Mouse (Mus musculus) gastrocnemius, postnatal 14 days (tissue): Measurements from ENCODE around the gene Cry1. TPM values are rescaled to one million over a fixed set of nuclear protein-coding genes. Genes with fewer than 3 reads are reported as not detected.

Experiments
- DNase-seq: peaks from one replicate; pipeline ENCODE4 v3.0.0; 2021; ENCODE audit warnings: mixed read lengths
- intact Hi-C: fragments of 180-260 bp; cut with DNase I; formaldehyde crosslinking; loops from one replicate; pipeline ENCODE4 v1.15.1; 2025; ENCODE audit warnings: low total_unique reads
- long read RNA-seq, 2 experiments: library from polyadenylated mRNA; stranded (forward); transcript quantifications; one replicate each; pipeline ENCODE4 v2.0.0; 2021
- total RNA-seq, 2 experiments: library from RNA; stranded (reverse); gene quantifications; 2 replicates each; pipeline ENCODE4 v1.2.3; 2021

Cry1 gene
- total RNA-seq = 10 to 100 TPM; 10.9 to 11.0 TPM
- long read RNA-seq, experiment 1, transcript Cry1-201 (13 exons, 3,026 nt) = major isoform, 29 of 31 reads
- long read RNA-seq, experiment 1, partial matches to known transcripts = 2 of 31 reads
- long read RNA-seq, experiment 1, other reads (novel, unspliced or antisense) = 0 of 31 reads
- long read RNA-seq, experiment 2, transcript Cry1-201 (13 exons, 3,026 nt) = major isoform, 27 of 32 reads
- long read RNA-seq, experiment 2, partial matches to known transcripts = 0 of 32 reads
- long read RNA-seq, experiment 2, other reads (novel, unspliced or antisense) = 5 of 32 reads

DNA sequence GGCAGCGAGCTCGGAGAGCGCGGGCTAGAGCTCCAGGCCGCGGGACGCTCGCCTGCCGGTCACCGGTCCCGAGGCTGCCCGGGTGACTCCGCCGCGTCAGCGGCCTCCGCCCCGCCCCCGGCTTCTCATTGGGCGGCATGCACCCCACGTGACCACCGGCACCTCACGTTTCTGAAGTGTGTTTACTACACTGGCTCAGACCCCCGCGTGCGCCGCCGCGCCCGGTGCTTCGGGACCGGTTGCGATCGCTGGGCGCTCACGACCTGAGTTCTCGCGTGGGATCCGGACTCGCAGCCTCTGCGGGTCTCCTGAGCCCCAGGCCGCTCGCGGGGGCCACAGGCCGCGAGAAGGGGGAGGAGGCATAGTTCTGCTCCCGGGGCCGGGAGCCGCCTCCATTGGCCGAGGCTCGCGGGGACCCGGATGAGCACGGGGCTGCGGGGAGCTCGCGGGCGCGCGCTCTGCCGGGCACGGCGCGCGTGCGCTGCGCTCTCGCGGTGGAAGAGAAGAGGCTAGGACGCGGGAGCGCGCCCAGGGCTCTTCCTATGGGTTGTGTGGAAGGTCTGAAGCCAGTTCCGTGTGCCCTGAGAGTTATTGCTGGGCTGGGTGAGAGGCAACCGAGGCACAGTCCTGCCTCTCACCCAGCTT lies at the start of gene Cry1:
Cry1 (minus strand) TSS at position 101 of the 645 bp plus-strand sequence.
- intact Hi-C loops = no loop called here
- DNase-seq = peak; percentile 97

DNA sequence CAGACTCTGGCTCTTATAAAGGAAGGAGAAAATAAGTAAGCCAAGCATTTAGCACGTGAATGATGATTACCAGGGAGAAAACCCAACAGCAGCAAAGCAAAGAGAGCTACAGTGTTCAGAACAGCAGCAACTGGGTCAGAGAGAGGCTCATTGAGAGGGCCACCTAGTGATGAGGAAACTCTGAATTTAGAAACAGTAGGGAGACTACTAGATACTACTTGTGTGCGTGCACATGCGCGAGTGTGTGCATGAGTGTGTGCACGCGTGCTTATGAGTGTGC lies 36.8 kb upstream of the Cry1 start:
- no peak for DNase-seq
- intact Hi-C loops = loop anchor here (5.0 kb wide), 2 partner anchors 406 to 431 kb away; no protein-coding TSS in a partner anchor

DNA sequence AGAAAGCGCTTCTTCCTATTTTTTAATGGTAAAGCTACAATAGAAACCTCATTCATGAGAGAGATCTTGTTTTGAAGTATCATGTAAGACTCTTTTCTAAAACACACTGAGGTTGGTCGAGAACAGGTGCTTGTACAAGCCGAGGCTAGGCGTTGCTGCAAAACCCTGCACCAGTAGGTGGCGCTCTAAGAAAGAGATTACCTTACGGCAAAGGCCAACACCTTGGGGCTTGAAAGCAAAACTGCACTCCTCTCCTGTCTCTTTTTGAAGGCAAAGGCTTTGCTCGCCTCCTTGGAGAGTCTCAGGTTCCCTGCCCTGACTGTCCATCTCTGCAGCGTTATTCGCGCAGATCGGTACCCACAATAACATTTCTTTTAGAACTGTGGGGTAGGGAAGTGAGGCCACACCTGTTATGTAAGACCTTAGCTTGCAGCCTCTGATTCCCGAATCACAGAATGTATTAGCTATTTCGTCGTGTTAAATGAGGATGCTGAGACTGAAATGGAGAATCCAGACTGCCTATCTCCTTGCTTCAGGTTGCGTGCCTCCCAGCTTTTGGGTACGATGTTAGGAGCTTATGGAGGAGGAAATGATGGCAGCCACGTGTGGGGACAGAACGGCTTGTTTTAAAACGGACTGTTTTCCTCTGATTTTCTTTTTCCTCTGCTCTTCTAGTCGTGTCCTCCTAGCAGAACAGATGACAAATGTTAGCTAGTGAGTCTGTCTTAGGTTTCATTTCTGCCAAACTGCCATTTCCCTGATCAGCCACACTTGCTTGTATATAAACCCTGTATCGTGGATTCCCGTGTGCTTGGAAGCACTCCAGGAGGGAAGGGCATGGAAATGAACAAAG lies 36.3 kb upstream of the Cry1 start:
- intact Hi-C loops = loop anchor here (5.0 kb wide), 2 partner anchors 406 to 431 kb away; no protein-coding TSS in a partner anchor
- DNase-seq = peak; percentile 80

DNA sequence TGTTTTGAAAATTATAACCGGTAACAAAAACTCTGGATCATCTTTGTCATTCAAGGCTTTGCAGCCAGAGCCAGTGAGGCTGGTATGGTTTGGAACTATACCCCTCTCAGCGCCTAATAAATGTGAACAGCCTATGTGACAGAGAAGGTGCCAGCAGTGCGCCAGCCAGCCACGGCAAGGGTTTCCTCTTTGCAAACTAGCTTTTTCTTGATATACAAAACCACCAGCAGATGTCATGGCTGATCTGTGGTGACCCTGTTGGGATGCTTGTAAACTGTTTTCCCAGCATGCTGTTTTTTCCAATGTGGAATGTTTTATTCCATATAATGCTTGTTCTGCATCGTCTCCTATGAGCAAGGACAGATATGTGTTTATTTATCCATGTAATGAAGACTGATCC lies 30.0 kb upstream of the Cry1 start:
- intact Hi-C loops = no loop called here
- DNase-seq = no peak

DNA sequence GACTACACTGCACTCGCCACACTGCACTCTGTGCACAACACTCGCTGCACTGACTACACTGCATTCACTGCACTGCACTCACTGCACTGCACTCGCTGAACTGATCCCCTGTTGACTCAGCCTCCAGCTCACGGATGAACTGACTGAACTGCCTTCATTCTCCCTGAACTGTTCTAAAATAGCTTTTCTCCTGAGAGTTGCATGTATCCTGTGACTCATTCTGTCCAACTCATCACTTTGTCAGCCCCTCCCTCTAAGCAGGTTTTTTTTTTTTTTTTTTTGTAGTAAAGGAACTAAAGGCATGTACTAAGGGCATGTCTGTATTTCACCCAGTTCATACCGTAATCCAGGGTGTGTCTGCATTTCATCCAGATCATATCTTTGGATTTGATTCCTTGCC lies 26.8 kb upstream of the Cry1 start:
- no peak for DNase-seq
- intact Hi-C loops = no loop called here

DNA sequence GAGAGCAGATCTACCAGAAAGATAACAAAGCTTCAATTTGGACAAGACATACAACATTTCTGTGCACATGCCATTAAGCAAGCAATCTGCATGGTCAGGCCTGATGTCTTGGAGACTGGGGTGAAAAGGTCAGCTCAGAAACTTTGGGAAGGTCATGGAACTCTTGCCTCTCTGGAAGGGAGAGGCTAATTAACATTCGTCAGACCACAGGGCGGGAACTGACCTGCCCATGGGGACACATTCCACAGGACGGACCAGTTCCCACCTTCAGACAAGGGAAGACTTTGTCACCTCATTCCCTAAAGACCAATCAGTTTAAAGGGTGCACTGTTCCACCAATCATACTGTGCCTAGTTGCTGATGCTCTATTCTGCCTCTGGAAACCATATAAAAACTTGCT lies 25.3 kb upstream of the Cry1 start:
- no peak for DNase-seq
- intact Hi-C loops = no loop called here

DNA sequence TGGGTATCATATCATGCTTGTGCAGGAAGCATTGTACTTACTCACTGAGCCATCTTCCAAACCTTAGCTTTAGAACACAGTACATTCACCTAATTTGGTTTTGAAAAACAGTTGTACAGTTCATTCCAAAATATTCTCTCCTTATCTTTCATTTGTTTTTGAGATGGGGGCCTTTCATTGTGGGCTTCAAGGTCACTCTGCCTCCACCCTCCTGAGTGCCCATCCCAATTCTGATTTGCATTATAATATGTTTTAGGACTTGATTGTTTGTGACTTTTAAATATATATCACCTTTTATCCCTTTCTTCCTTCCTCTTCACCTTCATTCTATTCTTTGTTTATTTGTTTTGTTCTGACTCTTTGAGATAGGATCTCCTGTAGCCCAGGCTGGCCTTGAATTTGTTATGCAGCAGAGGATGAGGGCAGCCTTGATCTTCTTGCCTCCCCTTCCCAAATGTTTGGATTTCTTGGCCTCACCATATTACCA lies 24.3 kb upstream of the Cry1 start:
- intact Hi-C loops = no loop called here

DNA sequence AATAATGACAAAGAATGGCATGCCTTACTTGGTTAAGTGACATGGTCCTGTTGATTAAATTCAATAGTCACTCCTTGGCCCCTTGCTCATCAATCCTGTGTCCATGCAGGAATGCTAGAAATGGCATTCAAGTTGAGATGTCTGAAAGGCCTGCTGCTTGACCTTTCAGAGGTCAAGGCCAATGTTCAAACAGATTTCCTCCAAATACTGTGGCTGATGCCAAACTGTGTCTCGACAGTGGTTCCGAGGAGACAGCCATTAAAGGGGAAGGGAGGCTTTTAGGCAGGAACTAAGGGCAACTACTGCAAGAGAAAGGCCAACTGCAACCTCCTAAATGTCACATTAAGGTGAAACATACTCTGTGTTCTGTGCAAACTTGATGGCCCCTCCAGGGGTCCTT lies 20.5 kb upstream of the Cry1 start:
- intact Hi-C loops = no loop called here
- no peak for DNase-seq

More for the DNA sequence above, 24.3 kb upstream of the Cry1 start:
- no peak for DNase-seq

DNA sequence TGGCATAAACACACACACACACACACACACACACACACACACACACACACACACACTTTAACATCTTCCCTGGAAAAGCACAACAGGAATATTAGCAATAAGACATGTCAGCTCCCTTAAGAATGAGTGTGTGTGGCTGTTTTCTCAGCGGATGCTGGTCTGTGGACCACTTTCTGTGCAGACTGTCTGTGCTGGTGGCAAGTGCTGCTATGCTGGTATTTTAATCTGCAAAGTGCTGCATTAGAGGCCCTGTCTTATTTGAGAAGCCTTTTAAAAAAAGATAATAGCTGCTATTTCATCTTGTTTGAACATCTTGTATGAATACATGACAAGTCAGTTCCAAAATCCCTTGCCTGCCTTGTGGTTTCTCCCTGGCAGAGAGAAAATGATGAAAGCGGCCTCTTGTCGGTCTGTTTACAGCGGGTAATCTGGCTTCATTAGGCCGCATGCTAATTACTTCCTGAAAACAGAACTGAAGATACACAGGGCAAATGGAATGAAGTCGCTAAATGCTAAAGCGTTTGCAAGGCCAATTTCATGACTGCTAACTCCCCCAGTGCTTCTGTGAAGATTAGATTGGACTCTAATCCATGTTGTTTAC lies 19.5 kb upstream of the Cry1 start:
- intact Hi-C loops = no loop called here
- DNase-seq = no peak

DNA sequence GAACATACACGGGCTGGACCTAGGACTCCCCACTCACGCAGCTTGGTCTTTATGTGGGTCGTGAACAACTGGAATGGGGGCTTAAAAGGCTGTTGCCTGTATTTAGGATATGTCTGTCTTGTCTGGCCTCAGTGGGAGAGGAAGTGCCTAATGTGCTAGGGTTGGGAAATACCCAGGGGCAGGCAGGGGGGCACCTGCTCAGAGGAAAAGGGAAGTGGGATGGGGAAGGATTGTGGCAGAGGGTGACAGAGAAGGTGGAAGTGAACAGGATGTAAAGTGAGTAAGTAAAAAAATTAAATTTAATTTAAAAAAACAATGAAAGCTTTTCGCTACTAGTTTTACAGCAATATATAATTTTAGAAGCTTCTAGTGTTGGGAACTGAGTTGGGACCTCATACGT lies 9.7 kb upstream of the Cry1 start:
- DNase-seq = no peak
- intact Hi-C loops = no loop called here

DNA sequence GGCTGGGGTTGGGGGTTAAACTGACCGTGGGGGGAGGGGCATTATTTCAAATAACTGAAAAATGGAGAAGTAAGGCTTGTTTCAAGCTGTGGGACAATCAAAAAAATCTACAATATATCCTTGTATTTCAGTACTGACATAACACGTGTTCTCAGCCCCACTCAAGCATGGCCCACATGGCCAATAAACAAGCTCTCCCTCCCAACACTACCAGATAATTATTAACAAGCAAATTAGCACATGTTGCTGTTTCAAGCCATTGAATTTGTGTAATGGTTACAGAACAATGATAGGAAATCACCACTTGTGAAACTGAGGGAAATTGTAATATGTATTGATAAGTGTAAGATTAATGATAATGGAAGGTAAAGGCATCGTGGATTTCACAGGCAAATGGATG lies 8.5 kb upstream of the Cry1 start:
- intact Hi-C loops = no loop called here
- DNase-seq = no peak

DNA sequence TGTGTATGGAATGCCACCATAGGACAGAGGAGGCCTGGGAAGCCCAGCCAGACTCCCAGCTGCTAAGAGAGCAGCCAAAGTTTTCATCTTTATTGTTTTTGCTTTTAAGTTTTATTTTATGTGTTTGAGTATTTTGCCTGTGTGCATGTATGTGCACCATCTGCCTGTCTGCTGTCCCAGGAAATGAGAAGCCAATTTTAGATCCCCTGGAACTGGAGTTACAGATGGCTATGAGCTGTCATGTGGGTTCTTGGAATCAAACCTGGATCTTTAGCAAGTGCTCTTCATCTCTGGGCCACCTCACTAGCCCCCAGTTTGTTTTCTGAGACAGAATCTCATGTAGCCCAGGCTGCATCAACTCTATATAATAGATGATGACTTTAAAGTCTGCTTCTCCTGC lies 5.8 kb upstream of the Cry1 start:
- DNase-seq = no peak
- intact Hi-C loops = no loop called here

DNA sequence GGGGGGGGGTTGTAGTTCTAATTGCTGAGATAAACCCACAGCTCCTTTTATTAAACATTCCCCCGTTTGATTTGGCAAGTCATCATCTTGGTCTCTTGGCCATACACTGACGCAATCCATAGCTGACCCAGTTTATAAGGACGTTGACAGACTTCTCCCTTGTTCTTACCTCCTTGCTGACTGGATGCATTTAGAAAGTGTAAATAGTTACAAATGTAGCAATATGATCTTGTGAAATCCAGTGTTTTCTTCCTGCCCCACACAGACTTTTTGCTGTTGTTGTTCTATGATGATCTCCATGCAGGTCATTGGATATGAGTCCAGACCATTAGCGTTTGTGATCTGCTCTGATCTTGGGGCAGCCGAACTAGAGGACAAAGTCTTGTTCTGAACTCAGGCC lies 5.1 kb upstream of the Cry1 start:
- no peak for DNase-seq
- intact Hi-C loops = no loop called here

DNA sequence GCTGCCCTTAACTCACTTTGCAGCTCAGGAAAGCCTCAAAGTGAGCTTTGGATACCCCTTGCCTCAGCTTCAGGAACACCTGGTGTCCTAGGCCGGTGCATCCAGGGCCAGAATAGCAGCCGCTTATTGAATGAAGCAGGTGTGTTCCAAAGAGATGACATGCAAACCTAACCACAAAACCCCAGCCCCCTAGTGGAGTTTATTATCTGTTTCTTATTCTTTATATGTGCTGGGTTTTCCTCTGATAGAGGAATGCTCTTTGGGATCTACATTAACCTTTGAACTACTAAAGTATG lies 1.6 kb upstream of the Cry1 start:
- DNase-seq = no peak
- intact Hi-C loops = no loop called here

DNA sequence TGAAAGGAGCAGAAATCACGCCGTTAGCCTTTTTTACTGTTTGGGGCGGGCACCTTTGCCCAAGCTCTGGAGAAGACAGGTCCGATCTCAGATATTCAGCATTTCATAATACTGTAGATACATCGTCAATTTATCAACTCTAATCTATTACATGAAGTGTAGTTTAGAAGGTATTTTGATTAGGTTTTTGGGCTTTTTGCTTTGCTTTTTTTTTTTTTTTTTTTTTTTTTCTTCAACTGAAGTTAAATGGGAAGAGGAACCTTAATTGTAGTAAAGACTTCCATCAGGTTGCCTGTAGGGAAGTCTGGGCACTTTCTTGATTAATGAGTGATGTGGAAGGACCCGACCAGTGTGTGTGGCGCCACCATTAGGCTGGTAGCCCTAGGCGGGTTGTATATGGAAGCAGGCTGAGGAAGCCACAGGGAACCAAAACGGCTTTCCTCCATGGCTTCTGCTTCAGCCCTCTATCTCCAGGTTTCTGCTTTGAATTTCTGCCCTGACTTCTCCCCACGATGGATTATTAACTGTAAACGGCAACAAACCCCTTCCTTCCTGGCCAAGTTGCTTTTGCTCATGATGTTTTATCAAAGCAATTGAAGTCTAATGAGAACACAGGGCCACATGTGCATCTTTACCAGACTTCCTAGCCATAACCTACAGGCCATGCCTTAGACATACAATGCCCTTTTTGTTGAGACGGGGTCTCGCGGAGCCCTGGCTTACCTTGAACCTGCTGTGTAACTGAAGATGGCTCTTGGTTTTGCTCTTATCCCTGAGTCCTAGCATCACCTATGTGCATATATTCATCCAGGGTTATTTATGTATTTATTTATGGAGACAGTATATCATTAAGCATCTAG lies 1.0 kb upstream of the Cry1 start:
- no peak for DNase-seq
- intact Hi-C loops = no loop called here

DNA sequence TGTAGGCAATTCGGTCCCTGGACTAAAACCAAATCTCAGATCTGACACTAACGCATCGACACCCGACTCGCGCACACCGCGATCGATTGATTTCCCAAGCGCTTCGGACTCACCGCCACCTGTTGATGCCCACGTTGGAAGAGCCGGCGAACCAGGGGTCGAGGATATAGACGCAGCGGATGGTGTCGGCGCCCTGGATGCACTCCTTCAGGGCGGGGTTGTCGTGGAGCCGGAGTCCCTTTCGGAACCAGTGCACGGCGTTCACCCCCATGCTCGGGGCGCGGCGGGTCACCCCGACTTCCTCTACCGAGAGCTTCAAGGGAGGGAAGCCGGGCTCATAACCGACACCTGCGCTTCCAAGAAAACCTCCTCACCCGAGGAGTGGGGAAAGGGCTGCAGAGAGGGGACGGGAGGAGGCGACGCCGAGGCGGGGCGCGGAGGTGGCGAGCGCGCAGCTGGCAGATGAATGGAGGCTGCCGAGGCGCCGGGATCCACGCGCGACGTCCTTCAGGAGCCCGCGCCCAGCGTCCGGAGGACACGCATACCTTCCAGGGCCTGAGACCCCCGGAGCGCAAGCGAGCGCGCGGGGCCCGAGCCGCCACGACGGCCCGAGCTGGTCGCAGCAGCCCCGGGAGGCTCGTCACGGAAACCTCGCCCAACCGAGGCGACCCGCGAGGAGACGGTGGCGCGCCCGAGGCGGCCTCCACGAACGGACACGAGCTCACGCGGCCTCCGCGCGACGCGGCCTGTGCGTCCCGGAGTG lies 482 bp downstream of the Cry1 start:
- intact Hi-C loops = no loop called here
- peak; percentile 34 for DNase-seq

DNA sequence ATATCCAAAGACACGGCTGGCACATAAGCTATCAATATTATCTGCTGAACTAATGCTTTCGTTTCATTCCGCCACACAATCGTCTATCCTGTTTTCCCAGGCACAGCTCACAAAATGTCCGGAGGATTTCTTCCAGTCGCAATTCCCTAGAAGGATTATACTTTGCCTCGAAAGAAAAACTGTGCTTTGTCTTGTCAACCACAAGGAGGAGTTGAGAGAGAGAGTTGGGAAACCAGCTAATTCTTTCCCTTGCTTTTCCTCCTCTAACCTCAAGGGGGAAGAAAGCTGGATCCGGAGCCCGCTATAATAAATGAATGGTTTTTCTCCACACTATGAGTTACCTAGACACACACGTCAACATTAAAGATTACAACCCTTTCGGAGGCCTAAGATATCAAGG lies 1.2 kb downstream of the Cry1 start:
- DNase-seq = no peak
- intact Hi-C loops = no loop called here

DNA sequence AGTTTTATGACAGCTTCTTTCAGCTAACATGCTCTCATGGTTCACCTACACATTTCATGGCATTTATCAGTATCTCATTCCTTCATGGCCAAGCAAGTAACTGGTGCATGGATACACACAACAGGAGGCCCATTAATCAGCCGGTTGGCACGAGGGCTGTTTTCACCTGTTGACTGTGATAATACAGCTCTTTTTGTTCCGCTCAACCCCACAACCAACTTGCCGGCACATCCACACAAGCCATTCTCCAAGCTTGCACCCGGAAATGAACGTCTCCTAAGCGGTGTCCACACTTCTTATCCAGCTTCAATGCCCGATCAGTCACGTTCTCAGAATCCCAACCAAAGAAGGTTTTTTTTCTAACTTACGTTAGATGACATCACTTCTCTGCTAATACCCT lies 2.1 kb downstream of the Cry1 start:
- intact Hi-C loops = no loop called here
- DNase-seq = no peak

DNA sequence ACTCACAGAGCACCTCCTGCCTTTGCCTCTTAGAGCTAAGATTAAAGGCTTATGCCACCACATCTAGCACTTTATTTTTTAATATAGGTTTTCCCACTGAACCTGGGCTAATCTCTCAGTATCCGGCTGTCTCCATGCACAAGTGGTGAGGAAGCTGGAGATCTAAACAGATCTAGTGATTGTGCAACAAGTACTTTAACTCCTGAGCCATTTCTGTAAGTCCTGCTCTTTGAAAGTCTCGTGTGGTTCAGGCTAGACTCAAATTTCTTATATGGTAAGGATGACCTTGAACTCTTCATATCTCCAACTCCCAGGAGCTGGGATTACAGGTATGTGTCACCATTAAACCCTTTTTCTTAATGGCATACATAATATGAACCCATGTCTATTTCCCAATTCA lies 8.2 kb downstream of the Cry1 start:
- intact Hi-C loops = no loop called here
- DNase-seq = no peak
